Mouse (Mus musculus) hindbrain, embryonic 10.5 days (tissue): ENCODE measurements at regions not wholly inside any gene's neighbourhood (a gene's known extent, or its start where the extent isn't known, plus 50 kb on each side); places are given as distances from the start of the nearest gene placed in this dataset.

Source experiments
- DNase-seq: peaks from one replicate; pipeline ENCODE4 v3.0.0-alpha.2; 2017; ENCODE audit warnings: low spot score
- H3K27ac ChIP-seq: fragments of 300-500 bp; sonication (generic); 2 replicates; pipeline ENCODE4 v1.5.1; 2016; ENCODE audit warnings: mild to moderate bottlenecking, moderate library complexity
- H3K27me3 ChIP-seq: fragments of 300-500 bp; sonication (generic); 2 replicates; pipeline ENCODE4 v1.6.1; 2016; ENCODE audit warnings: mild to moderate bottlenecking; ENCODE audit not compliant: poor library complexity, insufficient read depth, severe bottlenecking
- H3K36me3 ChIP-seq: fragments of 300-500 bp; sonication (generic); 2 replicates; pipeline ENCODE4 v1.6.1; 2016; ENCODE audit warnings: mild to moderate bottlenecking, moderate library complexity
- H3K4me1 ChIP-seq: fragments of 300-500 bp; sonication (generic); replicated peaks from 2 replicates; pipeline ENCODE4 v1.6.1; 2016; ENCODE audit warnings: mild to moderate bottlenecking
- H3K4me3 ChIP-seq: fragments of 300-500 bp; sonication (generic); 2 replicates; pipeline ENCODE4 v1.5.1; 2016; ENCODE audit warnings: mild to moderate bottlenecking, moderate library complexity
- H3K9me3 ChIP-seq: fragments of 300-500 bp; sonication (generic); 2 replicates; pipeline ENCODE4 v1.6.1; 2016; ENCODE audit warnings: mild to moderate bottlenecking, moderate library complexity
- WGBS: fragments of 180-500 bp; shearing (Covaris S2); methylation state at CpG from one replicate; pipeline ENCODE4 v1.1.7; 2016; 5-methylcytosine and 5-hydroxymethylcytosine counted together

DNA sequence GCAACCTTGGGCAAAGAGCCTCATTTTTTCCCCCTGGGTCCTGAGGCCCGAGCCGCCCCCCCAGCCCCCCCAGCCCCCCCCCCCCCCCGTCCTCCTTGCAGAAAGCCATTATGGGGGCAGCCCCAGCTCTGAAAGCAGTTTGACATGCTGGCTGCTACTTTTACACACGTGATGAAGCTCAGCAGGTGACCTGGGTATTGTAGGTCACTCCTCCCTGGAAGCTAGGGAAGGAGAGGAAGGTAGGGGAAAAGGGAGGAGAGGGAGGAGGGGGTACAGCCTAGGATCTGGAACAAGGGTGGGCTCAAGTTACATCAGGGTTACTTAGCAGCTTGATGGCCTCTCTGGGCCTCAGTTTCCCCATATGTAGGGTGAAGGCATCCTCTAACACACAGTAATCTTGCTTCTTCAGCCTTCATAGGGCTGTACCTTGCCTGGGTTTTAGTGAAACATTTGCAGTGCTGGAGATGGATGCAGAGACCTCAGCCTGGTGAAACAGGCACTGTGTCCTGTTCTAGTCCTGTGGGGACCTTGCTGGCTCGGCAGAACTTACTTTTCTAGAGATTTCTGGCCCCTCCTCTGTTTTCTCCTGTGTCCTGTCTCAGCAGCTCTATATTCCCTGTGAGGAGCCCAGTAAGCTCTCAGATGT, 138.3 kb downstream of the Mn1 start:
- peak overlapping the region; percentile 27 for H3K4me3 ChIP-seq
- H3K27me3 ChIP-seq: peaks cover 5% of the 10 kb centered on the region; the same call in 1 of the 2 replicates
- peaks cover 63% of the 10 kb centered on the region for H3K4me1 ChIP-seq
- WGBS: 7% methylated on average over 5 of the region's 5 CpGs
- no peak for DNase-seq
- H3K36me3 ChIP-seq: no peaks in the 10 kb centered on the region
- peak overlapping the region; percentile 91 for H3K27ac ChIP-seq
- H3K9me3 ChIP-seq: no peaks in the 10 kb centered on the region

- 63% methylated on average over 7 of the region's 7 CpGs for WGBS
- no peak for DNase-seq
- no peak overlapping the region for H3K4me3 ChIP-seq
- peak overlapping the region; percentile 91 for H3K27ac ChIP-seq
- H3K36me3 ChIP-seq: no peaks in the 10 kb centered on the region
- peaks cover 3% of the 10 kb centered on the region; the same call in 1 of the 2 replicates for H3K27me3 ChIP-seq
- no peaks in the 10 kb centered on the region for H3K9me3 ChIP-seq
- peaks cover 69% of the 10 kb centered on the region for H3K4me1 ChIP-seq
Measured at GRCm38 (mm10) chr5:111555981-111556380, 138.8 kb downstream of the Mn1 start.

DNA sequence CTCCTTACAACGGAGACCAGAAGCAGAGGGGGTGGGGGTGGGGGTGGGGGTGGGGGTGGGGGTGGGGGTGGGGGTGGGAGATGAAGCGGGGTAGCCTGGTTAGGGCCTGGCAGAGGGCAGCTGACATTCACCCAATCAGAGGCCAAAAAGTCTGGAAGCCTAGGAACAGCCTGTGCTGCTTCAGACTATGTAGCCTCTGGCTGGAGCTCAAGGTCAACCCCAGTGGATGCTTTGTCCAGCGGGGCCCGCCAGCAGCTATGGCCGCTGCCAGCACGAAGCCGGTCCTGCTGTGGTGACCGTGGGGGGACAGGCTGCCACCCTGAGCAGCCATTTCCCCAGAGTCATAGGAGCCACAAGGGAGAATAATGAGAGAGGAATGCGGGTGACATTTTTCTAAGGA, 143.3 kb downstream of the Mn1 start:
- Histone ChIP-seq H3K4me3 (no peak overlapping the region), H3K27ac (peak overlapping the region; percentile 79), H3K4me1 (peaks cover 54% of the 10 kb centered on the region), H3K9me3 (no peaks in the 10 kb centered on the region), H3K36me3 (no peaks in the 10 kb centered on the region), H3K27me3 (no peaks in the 10 kb centered on the region; the same call in 1 of the 2 replicates)
- no peak for DNase-seq
- WGBS: 52% methylated on average over 9 of the region's 9 CpGs

DNA sequence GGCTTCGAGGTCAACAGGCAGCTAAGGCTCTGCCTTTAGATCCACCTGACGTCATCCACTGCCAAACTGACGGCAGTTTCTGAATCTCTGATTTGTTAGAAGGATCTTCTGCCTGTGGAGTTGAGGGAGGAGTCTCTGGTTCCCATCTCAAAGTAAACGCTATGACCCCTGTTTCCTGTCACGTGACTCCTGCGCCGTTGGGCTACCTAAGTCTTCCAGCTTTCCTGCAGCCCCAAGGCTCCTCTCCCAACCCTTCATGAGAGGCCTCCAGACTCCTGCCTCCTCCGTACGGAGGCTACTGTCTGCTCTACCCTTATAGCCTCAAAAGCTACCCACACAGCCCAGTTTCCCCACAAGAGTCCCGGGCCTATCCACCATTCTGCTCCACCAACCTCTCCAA, 144.1 kb downstream of the Mn1 start:
- Histone ChIP-seq H3K27me3 (no peaks in the 10 kb centered on the region; the same call in 1 of the 2 replicates), H3K4me3 (no peak overlapping the region; the same call in 1 of the 2 replicates), H3K9me3 (no peaks in the 10 kb centered on the region), H3K4me1 (peaks cover 47% of the 10 kb centered on the region), H3K27ac (peak overlapping the region; percentile 79), H3K36me3 (no peaks in the 10 kb centered on the region)
- DNase-seq: no peak
- 76% methylated on average over 10 of the region's 10 CpGs for WGBS

DNA sequence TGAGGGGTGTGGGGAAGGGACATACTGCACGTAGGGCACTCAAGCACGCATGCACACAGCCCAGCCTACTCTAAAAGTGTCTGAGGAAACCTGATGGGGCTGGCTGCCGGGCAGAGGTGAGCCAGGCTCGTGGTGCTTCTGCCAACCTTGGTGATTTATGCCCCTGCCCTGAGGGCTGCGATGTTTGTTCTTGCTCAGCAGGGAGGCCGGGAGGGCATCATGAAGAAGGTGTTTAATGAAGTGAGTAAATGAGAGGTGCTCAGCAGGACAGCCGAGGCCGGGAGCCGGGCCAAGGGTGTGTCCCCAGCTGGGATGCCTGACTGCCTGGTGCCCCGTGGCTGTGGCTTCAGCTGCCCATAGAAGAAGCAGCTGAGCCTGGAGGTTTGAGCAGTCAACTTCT, 153.7 kb downstream of the Mn1 start:
- 27% methylated on average over 10 of the region's 10 CpGs for WGBS
- peaks cover 29% of the 10 kb centered on the region for H3K27me3 ChIP-seq
- DNase-seq: no peak
- no peaks in the 10 kb centered on the region for H3K9me3 ChIP-seq
- no peaks in the 10 kb centered on the region for H3K36me3 ChIP-seq
- peaks cover 62% of the 10 kb centered on the region for H3K4me1 ChIP-seq
- no peak overlapping the region for H3K4me3 ChIP-seq
- peak overlapping the region; percentile 77 for H3K27ac ChIP-seq

- Histone ChIP-seq H3K9me3 (no peaks in the 10 kb centered on the region), H3K4me1 (peaks cover 83% of the 10 kb centered on the region), H3K27me3 (peaks cover 33% of the 10 kb centered on the region), H3K27ac (peak overlapping the region; percentile 80), H3K36me3 (no peaks in the 10 kb centered on the region), H3K4me3 (no peak overlapping the region)
- 21% methylated on average over 13 of the region's 13 CpGs for WGBS
- no peak for DNase-seq
Measured at GRCm38 (mm10) chr5:111573265-111573873, 156.2 kb downstream of the Mn1 start.

- 12% methylated on average over 8 of the region's 8 CpGs for WGBS
- H3K9me3 ChIP-seq: no peaks in the 10 kb centered on the region
- peak overlapping the region; percentile 80 for H3K27ac ChIP-seq
- peaks cover 88% of the 10 kb centered on the region for H3K4me1 ChIP-seq
- H3K36me3 ChIP-seq: no peaks in the 10 kb centered on the region
- no peak for DNase-seq
- peaks cover 33% of the 10 kb centered on the region for H3K27me3 ChIP-seq
- no peak overlapping the region for H3K4me3 ChIP-seq
Measured at GRCm38 (mm10) chr5:111574219-111574840, 157.2 kb downstream of the Mn1 start.

GRCm38 (mm10) chr5:111575376-111575775, 158.2 kb downstream of the Mn1 start:
- 87% methylated on average over 5 of the region's 5 CpGs for WGBS

GRCm38 (mm10) chr5:111577441-111577840, 156.3 kb upstream of the Gm26897 start:
- DNase-seq: no peak
- H3K27me3 ChIP-seq: peaks cover 23% of the 10 kb centered on the region; the same call in 1 of the 2 replicates

More at GRCm38 (mm10) chr5:111575376-111575775, 158.2 kb downstream of the Mn1 start:
- H3K27ac ChIP-seq: peak overlapping the region; percentile 80
- no peak for DNase-seq
- peaks cover 31% of the 10 kb centered on the region for H3K27me3 ChIP-seq
- no peaks in the 10 kb centered on the region for H3K36me3 ChIP-seq
- H3K4me3 ChIP-seq: no peak overlapping the region
- H3K9me3 ChIP-seq: no peaks in the 10 kb centered on the region
- H3K4me1 ChIP-seq: peaks cover 90% of the 10 kb centered on the region

GRCm38 (mm10) chr5:111578088-111578487, 155.6 kb upstream of the Gm26897 start:
- H3K4me1 ChIP-seq: peaks cover 98% of the 10 kb centered on the region
- WGBS: 21% methylated on average over 5 of the region's 5 CpGs
- no peak for DNase-seq
- no peak overlapping the region for H3K4me3 ChIP-seq
- no peaks in the 10 kb centered on the region for H3K36me3 ChIP-seq
- peak overlapping the region; percentile 91 for H3K27ac ChIP-seq
- peaks cover 17% of the 10 kb centered on the region; the same call in 1 of the 2 replicates for H3K27me3 ChIP-seq
- H3K9me3 ChIP-seq: no peaks in the 10 kb centered on the region

More at GRCm38 (mm10) chr5:111577441-111577840, 156.3 kb upstream of the Gm26897 start:
- Histone ChIP-seq H3K4me3 (no peak overlapping the region), H3K9me3 (no peaks in the 10 kb centered on the region), H3K27ac (peak overlapping the region; percentile 91), H3K36me3 (no peaks in the 10 kb centered on the region), H3K4me1 (peaks cover 98% of the 10 kb centered on the region)
- WGBS: 57% methylated on average over 5 of the region's 5 CpGs

GRCm38 (mm10) chr5:111578977-111579727, 154.6 kb upstream of the Gm26897 start:
- DNase-seq: peak; percentile 47
- 8% methylated on average over 12 of the region's 12 CpGs for WGBS
- peak overlapping the region; percentile 32 for H3K4me3 ChIP-seq
- H3K4me1 ChIP-seq: peaks cover 93% of the 10 kb centered on the region
- peak overlapping the region; percentile 91 for H3K27ac ChIP-seq
- H3K9me3 ChIP-seq: no peaks in the 10 kb centered on the region
- H3K27me3 ChIP-seq: peaks cover 7% of the 10 kb centered on the region; the same call in 1 of the 2 replicates
- peaks cover 2% of the 10 kb centered on the region; the same call in 1 of the 2 replicates for H3K36me3 ChIP-seq
